Mouse (Mus musculus): Measurements from ENCODE around the gene Psg22.
"Not testable (repeated sequence)": the region's sequence is repeated elsewhere in the genome, so short reads cannot be mapped to it uniquely, and the experiment has no call there.

DNA sequence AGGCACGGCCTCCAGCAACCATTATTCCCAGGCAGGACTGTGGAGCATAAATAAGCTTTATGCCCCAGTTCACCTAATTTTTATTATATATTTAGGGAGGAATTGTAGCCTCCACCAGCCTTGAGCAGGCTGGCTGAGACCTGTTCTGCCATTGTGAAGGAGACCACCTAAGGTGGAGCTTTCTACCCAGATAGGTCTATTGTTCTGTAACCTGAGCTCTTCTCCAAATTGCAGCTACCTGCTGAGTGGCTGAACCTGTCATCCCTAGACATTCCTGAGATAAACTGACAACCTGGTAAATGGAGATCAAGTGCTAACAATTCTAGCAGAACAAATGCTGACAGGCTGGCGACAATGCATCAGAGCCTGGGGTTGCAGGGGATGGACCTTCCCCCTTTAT, 45.0 kb downstream of the Psg22 start:
- not testable (repeated sequence) for TF ChIP-seq CTCF (IDR thresholded peaks at IDR 0.05; ENCODE audit: control insufficient read depth, insufficient read depth, insufficient read length); USF1 (IDR thresholded peaks at IDR 0.05; ENCODE audit: low read depth); CEBPB (IDR thresholded peaks at IDR 0.05; ENCODE audit: low read depth); MYOD1 (IDR thresholded peaks at IDR 0.05; ENCODE audit: control insufficient read depth, insufficient read length, low read depth); MAX (IDR thresholded peaks at IDR 0.05)

All from C2C12 (cell line).